Mouse (Mus musculus): Measurements from ENCODE around the gene Nectin4.

Nectin4 gene

GRCm38 (mm10) chr1:171412446-171412845 is 42.5 kb downstream of the Nectin4 start:
- peak; percentile 55 for DNase-seq

GRCm38 (mm10) chr1:171413608-171414007 is 43.7 kb downstream of the Nectin4 start:
- no peak for DNase-seq

DNA sequence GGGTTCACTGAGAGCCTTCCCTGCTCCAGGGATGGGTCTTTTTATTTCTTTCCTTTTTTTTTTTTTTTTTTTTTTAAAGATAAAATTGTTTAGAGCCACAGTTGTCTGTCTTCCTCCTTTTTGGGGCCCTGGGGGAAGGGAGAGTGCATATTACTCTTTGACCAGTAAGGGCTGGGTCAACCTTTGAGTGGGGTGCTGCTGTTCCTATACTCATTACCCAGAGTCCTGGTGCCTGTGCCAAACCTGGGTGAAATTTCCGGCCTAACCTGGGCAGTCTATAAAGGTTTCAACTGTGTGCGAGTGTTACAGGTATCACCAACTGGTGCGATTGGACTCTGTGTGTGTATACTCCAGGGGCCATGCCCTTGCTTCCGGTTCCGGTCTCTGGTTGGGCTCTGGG is 48.8 kb downstream of the Nectin4 start, which contains the start of gene Tstd1:
Gene Tstd1, plus strand, starts transcription at position 213 of the 400 bp plus-strand sequence.
- DNase-seq = no peak

GRCm38 (mm10) chr1:171419291-171419882 is 49.5 kb downstream of the Nectin4 start:
- no peak for DNase-seq

DNA sequence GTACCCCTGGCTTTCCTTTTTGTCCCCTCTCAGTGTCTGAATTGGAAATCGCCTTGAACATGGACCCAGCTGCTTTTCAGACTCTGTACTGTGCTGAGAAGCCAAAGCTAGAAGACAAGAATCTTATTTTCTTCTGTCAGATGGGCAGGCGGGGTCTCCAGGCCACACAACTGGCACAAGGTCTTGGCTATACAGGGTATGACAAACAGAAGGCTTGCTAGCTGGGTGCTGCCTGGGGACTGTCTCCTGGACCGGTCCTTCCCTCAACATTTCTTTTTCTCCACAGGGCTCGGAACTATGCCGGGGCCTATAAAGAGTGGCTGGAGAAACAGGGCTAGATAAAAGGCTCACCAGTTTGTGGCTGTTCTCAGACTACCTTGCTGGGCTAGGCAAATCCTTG is 50.0 kb downstream of the Nectin4 start:
- DNase-seq = no peak

DNA sequence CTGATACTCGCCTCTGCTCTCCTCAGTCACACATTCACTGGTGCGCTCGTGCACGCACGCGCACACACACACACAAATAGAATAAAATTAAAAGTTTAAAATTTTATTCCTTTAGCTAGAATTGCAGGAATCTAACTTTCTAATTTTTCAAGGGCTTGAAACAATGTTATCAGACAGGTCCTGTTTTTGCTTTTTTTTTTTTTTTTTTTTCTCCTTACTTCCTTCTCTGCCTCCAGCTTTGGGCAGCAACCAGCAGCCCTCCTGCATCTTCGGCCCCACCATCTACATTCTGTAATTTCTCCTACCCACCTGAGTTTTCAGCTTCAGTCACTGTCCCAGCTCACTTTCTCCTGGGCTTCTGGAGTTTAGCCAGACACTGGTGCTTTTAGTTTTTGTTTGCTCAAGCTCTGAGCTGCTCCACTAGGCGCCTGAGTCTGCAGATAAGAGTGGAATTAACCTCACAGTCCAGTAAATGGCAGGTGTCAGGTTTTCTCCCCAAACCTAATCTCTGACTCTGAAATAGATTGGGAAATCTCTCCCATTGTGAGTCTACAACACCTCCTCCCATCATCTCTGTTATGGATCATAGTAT is 52.7 kb downstream of the Nectin4 start:
- DNase-seq = no peak

- DNase-seq = no peak
These were observed 54.7 kb downstream of the Nectin4 start for GRCm38 (mm10) chr1:171424638-171425037.

- no peak for DNase-seq
These were observed 55.2 kb downstream of the Nectin4 start for GRCm38 (mm10) chr1:171425126-171425525.

DNA sequence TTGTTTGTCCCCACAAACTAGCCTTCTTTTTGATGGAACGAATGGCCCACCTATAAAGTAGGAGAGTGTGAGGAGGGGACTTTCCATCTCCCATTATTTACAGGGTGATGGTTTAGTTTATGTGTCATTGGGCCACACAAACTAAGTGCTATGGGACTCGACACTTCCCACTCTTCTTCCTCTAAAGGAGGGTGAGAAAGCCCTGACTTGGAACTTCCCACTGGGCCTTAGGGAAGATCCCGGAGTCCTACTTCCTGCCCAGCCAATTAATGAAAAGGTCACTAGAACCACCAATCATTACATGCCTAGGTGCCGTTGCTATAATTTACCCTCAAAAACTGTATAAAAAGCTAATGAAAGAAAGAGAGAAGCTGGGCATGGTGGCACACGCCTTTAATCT is 62.3 kb downstream of the Nectin4 start:
- no peak for DNase-seq

GRCm38 (mm10) chr1:171435288-171435814 is 65.5 kb downstream of the Nectin4 start:
- no peak for DNase-seq

- DNase-seq = no peak
These were observed 66.1 kb downstream of the Nectin4 start for GRCm38 (mm10) chr1:171435974-171436373.

DNA sequence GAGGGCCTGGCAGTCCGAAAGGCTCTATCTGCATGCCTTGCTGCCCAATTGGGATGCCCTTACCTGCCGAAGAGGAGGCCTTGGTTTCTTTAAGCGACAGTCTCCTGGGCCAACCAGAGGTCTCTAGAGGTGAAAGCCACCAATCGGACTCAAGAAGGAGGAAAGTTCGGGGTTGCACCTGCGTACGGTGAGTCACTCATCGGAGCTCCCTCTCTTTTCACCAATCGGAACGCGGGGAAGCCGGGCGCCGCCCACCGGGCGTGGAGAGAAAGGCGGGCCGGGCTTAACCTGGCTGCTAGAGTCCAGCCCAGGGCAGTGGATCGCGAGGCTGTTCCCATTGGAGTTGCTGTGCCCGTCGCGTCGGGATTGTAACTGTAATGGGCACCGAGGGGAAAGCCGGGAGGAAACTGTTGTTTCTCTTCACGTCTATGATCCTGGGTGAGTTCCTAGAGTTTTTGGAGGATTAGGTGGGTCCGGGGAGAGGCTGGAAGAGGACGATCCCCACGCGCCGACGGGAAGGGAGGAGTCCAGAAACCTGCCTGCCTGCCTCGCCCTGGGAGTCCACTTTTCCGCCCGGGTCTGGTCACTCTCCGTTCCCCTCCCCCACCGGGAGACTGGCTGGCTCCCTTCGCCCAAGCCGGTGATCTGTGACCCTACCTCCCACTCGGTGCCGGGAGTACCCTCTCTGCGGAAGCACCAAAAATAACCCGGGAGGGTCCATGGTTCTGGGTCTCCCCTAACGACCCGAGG is 67.5 kb downstream of the Nectin4 start, which contains the start of gene F11r:
Gene F11r, plus strand, starts transcription at position 272 of the 750 bp plus-strand sequence.
- peak; percentile 55 for DNase-seq

Measured in layer of hippocampus, adult 9-11 months (tissue).